Mouse (Mus musculus): ENCODE results near the gene Tfap4. TPM values are rescaled to one million over a fixed set of nuclear protein-coding genes. Genes with fewer than 3 reads are reported as not detected.

Tfap4 gene
- 31.4 and 38.4 TPM in 2 replicates for total RNA-seq (2014; fragmentation: Nextera tagmentation)
- total RNA-seq (2017), result 47.3 and 69.9 TPM in 2 replicates

- peak; percentile 36 for ATAC-seq (replicated peaks; ENCODE audit: low FRiP score, low TSS enrichment, poor library complexity, severe bottlenecking)
Observed at GRCm38 (mm10) chr16:4559715-4560144, at the start of gene Tfap4. Gene Tfap4 (minus strand): TSS chr16:4559854.

- ATAC-seq (replicated peaks; ENCODE audit: low FRiP score, low TSS enrichment, poor library complexity, severe bottlenecking), result no peak
Observed at GRCm38 (mm10) chr16:4608532-4609059, 48.9 kb upstream of the Tfap4 start.

- ATAC-seq (replicated peaks; ENCODE audit: low FRiP score, low TSS enrichment, poor library complexity, severe bottlenecking), result peak; percentile 84
Observed at GRCm38 (mm10) chr16:4607818-4608531, 48.3 kb upstream of the Tfap4 start.

- peak; percentile 60; the same call in 1 of the 2 replicates for ATAC-seq (replicated peaks; ENCODE audit: low FRiP score, low TSS enrichment, poor library complexity, severe bottlenecking)
Observed at GRCm38 (mm10) chr16:4606431-4607084, 46.9 kb upstream of the Tfap4 start.

- ATAC-seq (replicated peaks; ENCODE audit: low FRiP score, low TSS enrichment, poor library complexity, severe bottlenecking), result no peak
Observed at GRCm38 (mm10) chr16:4605514-4606131, 46.0 kb upstream of the Tfap4 start.

GRCm38 (mm10) chr16:4604293-4604837 is 44.7 kb upstream of the Tfap4 start:
- no peak for ATAC-seq (replicated peaks; ENCODE audit: low FRiP score, low TSS enrichment, poor library complexity, severe bottlenecking)

- no peak for ATAC-seq (replicated peaks; ENCODE audit: low FRiP score, low TSS enrichment, poor library complexity, severe bottlenecking)
Observed at GRCm38 (mm10) chr16:4603453-4603837, 43.8 kb upstream of the Tfap4 start.

- ATAC-seq (replicated peaks; ENCODE audit: low FRiP score, low TSS enrichment, poor library complexity, severe bottlenecking), result no peak
Observed at GRCm38 (mm10) chr16:4602766-4603452, 43.3 kb upstream of the Tfap4 start.

GRCm38 (mm10) chr16:4602189-4602588 is 42.5 kb upstream of the Tfap4 start:
- no peak for ATAC-seq (replicated peaks; ENCODE audit: low FRiP score, low TSS enrichment, poor library complexity, severe bottlenecking)

- no peak for ATAC-seq (replicated peaks; ENCODE audit: low FRiP score, low TSS enrichment, poor library complexity, severe bottlenecking)
Observed at GRCm38 (mm10) chr16:4600701-4601310, 41.2 kb upstream of the Tfap4 start.

- no peak for ATAC-seq (replicated peaks; ENCODE audit: low FRiP score, low TSS enrichment, poor library complexity, severe bottlenecking)
Observed at GRCm38 (mm10) chr16:4599616-4600015, 40.0 kb upstream of the Tfap4 start.

- no peak for ATAC-seq (replicated peaks; ENCODE audit: low FRiP score, low TSS enrichment, poor library complexity, severe bottlenecking)
Observed at GRCm38 (mm10) chr16:4598891-4599543, 39.4 kb upstream of the Tfap4 start.

- ATAC-seq (replicated peaks; ENCODE audit: low FRiP score, low TSS enrichment, poor library complexity, severe bottlenecking), result no peak
Observed at GRCm38 (mm10) chr16:4598041-4598440, 38.4 kb upstream of the Tfap4 start.

- ATAC-seq (replicated peaks; ENCODE audit: low FRiP score, low TSS enrichment, poor library complexity, severe bottlenecking), result no peak
Observed at GRCm38 (mm10) chr16:4597296-4597695, 37.6 kb upstream of the Tfap4 start.

GRCm38 (mm10) chr16:4596836-4597235 is 37.2 kb upstream of the Tfap4 start:
- ATAC-seq (replicated peaks; ENCODE audit: low FRiP score, low TSS enrichment, poor library complexity, severe bottlenecking), result no peak

- no peak for ATAC-seq (replicated peaks; ENCODE audit: low FRiP score, low TSS enrichment, poor library complexity, severe bottlenecking)
Observed at GRCm38 (mm10) chr16:4596141-4596728, 36.6 kb upstream of the Tfap4 start.

- ATAC-seq (replicated peaks; ENCODE audit: low FRiP score, low TSS enrichment, poor library complexity, severe bottlenecking), result no peak
Observed at GRCm38 (mm10) chr16:4595527-4595963, 35.9 kb upstream of the Tfap4 start.

Measured in megakaryocyte-erythroid progenitor cell, adult 5-6 weeks (primary cell).